Mouse (Mus musculus) adrenal gland, postnatal 14 days (tissue): Measurements from ENCODE around the gene Chchd4. TPM values are rescaled to one million over a fixed set of nuclear protein-coding genes. Genes with fewer than 3 reads are reported as not detected.
"Not testable (repeated sequence)": the region's sequence is repeated elsewhere in the genome, so short reads cannot be mapped to it uniquely, and the experiment has no call there.

Source experiments
- DNase-seq: peaks from one replicate; pipeline ENCODE4 v3.0.0; 2021; ENCODE audit warnings: mixed read lengths
- total RNA-seq: library from RNA; stranded (reverse); gene quantifications from 2 replicates; pipeline ENCODE4 v1.2.3, GENCODE M21; 2021

Chchd4 gene
- total RNA-seq, 1 experiment from 2014 or later = 16.2 TPM

GRCm38 (mm10) chr6:91474441-91475190 lies 1.3 kb upstream of the Chchd4 start:
- peak; percentile 70 for DNase-seq

GRCm38 (mm10) chr6:91473805-91474440 lies 577 bp upstream of the Chchd4 start:
- no peak for DNase-seq

GRCm38 (mm10) chr6:91472319-91472718 lies 1.0 kb downstream of the Chchd4 start:
- DNase-seq = peak; percentile 27

- not testable (repeated sequence) for DNase-seq
These were observed 1.9 kb downstream of the Chchd4 start for GRCm38 (mm10) chr6:91471427-91471826.

- DNase-seq = no peak
These were observed 2.6 kb downstream of the Chchd4 start for GRCm38 (mm10) chr6:91470712-91471111.

- DNase-seq = no peak
These were observed 6.2 kb downstream of the Chchd4 start for GRCm38 (mm10) chr6:91467106-91467505.

GRCm38 (mm10) chr6:91465756-91466155 lies 7.6 kb downstream of the Chchd4 start:
- DNase-seq = no peak

- DNase-seq = peak; percentile 27
These were observed 13.9 kb downstream of the Chchd4 start for GRCm38 (mm10) chr6:91459471-91459870.

- no peak for DNase-seq
These were observed 18.8 kb downstream of the Chchd4 start for GRCm38 (mm10) chr6:91454546-91454945.

GRCm38 (mm10) chr6:91452056-91452455 lies 21.3 kb downstream of the Chchd4 start:
- no peak for DNase-seq

GRCm38 (mm10) chr6:91449472-91450225 lies 23.7 kb downstream of the Chchd4 start:
- no peak for DNase-seq

- DNase-seq = no peak
These were observed 28.0 kb downstream of the Chchd4 start for GRCm38 (mm10) chr6:91445316-91445715.

- no peak for DNase-seq
These were observed 32.1 kb downstream of the Chchd4 start for GRCm38 (mm10) chr6:91441145-91441662.

GRCm38 (mm10) chr6:91440474-91441144 lies 32.7 kb downstream of the Chchd4 start:
- peak; percentile 97 for DNase-seq

- DNase-seq = no peak
These were observed 49.2 kb downstream of the Chchd4 start for GRCm38 (mm10) chr6:91424151-91424550.

GRCm38 (mm10) chr6:91421629-91422028 lies 51.7 kb downstream of the Chchd4 start:
- DNase-seq = no peak

- peak; percentile 37 for DNase-seq
These were observed 56.0 kb downstream of the Chchd4 start for GRCm38 (mm10) chr6:91417291-91417845.

- no peak for DNase-seq
These were observed 57.2 kb downstream of the Chchd4 start for GRCm38 (mm10) chr6:91416146-91416545.

- DNase-seq = peak; percentile 46
These were observed 58.5 kb downstream of the Chchd4 start for GRCm38 (mm10) chr6:91414890-91415289.
